Mouse (Mus musculus): Measurements from ENCODE around the gene Ptger1.

Ptger1 gene

GRCm38 (mm10) chr8:83695351-83696106 is 29.1 kb downstream of the Ptger1 start:
- no peak for DNase-seq (ENCODE audit: low read depth, low spot score)

- DNase-seq (ENCODE audit: low read depth, low spot score): no peak
Observed at GRCm38 (mm10) chr8:83697374-83698220, 31.1 kb downstream of the Ptger1 start.

GRCm38 (mm10) chr8:83698291-83698660 is 31.8 kb downstream of the Ptger1 start:
- peak; percentile 59 for DNase-seq (ENCODE audit: low read depth, low spot score)

DNA sequence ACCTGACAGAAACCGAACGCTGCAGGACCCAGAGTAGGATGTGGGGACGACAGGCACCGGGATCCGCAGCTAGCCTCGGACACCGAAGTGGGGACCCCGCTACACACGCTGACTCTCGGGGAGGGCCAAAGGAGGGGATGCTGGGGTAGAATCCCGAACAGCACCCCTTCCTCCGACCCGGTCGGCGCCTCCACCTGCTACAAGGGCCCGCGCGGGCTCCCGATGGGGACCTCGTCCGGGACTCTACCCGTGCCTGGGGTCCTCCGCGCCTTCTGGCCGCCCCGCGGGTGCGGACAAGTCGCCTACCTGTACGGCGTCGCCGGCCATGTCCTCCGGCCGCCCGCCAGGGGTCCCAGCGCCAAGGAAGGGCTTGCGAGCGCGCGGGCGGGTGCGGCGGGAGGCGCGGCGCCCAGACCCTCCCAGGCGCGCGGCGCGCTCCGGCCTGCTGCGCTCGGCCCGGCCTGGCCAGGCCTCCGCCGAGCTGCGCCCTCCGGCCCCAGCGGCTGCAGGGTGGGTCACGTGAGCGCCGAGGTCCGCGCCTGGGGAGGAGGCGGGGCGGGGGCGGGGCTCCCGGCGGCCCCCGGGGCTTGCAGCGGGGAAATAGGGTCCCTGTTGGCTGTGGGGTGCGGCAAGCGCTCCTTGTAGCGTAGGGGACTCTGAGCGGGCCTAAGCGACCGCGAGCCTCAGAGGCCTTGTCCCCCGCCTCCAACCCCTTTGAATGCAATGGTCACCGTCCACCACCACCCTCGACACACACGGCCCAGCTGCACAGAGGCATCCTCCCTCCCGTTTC is 32.4 kb downstream of the Ptger1 start, which contains the start of gene Pkn1:
Gene Pkn1, minus strand, starts transcription at position 519 of the 793 bp plus-strand sequence.
- peak; percentile 76 for DNase-seq (ENCODE audit: low read depth, low spot score)

GRCm38 (mm10) chr8:83699566-83699965 is 33.1 kb downstream of the Ptger1 start:
- DNase-seq (ENCODE audit: low read depth, low spot score): no peak

GRCm38 (mm10) chr8:83700423-83701085 is 34.1 kb downstream of the Ptger1 start:
- DNase-seq (ENCODE audit: low read depth, low spot score): no peak

GRCm38 (mm10) chr8:83703426-83703825 is 36.9 kb downstream of the Ptger1 start:
- DNase-seq (ENCODE audit: low read depth, low spot score): no peak

- peak; percentile 91 for DNase-seq (ENCODE audit: low read depth, low spot score)
Observed at GRCm38 (mm10) chr8:83706411-83706810, 39.9 kb downstream of the Ptger1 start.

DNA sequence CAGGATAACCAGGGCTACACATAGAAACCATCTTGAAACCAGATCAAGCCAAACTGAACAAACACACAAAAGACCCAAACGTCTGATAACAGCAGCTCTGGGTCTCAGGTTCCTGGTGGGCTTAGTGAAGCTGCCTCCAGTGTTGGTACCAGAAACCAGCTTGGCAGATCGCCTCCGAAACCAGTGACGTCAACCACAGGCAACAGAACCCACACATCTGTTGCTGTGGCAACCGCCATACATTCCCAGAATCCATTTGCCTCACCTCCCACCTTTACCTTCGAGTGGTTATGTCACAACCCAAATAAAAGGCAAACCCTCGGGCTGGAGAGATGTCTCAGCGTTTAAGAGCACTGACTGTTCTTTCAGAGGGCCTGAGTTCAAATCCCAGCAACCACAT is 41.1 kb downstream of the Ptger1 start:
- DNase-seq (ENCODE audit: low read depth, low spot score): no peak

- DNase-seq (ENCODE audit: low read depth, low spot score): no peak
Observed at GRCm38 (mm10) chr8:83714676-83715030, 48.2 kb downstream of the Ptger1 start.

GRCm38 (mm10) chr8:83715031-83715690 is 48.7 kb downstream of the Ptger1 start, which contains the start of gene Ddx39:
TSS of gene Ddx39 (plus strand) at chr8:83715177.
- DNase-seq (ENCODE audit: low read depth, low spot score): peak; percentile 100

DNA sequence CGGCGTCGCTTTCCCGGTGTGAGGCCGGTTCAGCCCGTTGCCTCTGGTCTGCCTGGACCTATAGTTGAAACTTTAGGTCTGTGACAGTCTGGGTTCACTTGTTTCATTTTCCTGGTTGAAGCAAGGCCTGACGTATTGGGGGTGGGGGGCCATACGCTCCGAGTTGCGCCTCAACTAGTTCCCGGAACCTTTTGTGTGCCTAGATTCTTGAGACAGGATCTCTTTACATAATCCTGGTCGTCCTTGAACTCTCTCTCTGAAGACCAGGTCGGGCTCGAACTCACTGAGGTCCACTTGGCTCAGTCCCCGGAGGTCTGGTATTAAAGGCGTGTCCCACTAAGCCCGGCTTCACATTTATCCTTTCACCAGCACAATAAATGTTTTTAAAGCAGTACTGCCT is 49.3 kb downstream of the Ptger1 start:
- peak; percentile 74 for DNase-seq (ENCODE audit: low read depth, low spot score)

GRCm38 (mm10) chr8:83716563-83716962 is 50.1 kb downstream of the Ptger1 start:
- DNase-seq (ENCODE audit: low read depth, low spot score): no peak

DNA sequence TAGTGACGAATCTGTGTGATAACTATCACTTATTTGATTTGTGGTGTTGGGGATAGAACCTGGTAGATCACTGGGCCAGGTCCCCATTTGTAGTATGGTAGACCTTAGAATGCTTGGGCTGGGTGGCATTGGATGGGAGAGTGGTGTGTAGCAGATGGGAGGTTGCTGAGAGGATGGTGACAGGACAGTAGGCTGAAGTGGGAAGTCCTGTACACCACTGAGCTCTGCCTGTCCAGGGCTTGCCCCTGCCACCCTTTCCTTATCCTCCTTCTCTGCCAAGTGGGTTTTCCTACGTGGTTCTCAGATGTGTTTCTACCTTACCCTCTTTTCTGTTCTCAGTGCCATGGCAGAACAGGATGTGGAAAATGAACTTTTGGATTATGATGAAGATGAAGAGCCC is 52.6 kb downstream of the Ptger1 start:
- DNase-seq (ENCODE audit: low read depth, low spot score): no peak

GRCm38 (mm10) chr8:83719693-83720092 is 53.2 kb downstream of the Ptger1 start:
- no peak for DNase-seq (ENCODE audit: low read depth, low spot score)

DNA sequence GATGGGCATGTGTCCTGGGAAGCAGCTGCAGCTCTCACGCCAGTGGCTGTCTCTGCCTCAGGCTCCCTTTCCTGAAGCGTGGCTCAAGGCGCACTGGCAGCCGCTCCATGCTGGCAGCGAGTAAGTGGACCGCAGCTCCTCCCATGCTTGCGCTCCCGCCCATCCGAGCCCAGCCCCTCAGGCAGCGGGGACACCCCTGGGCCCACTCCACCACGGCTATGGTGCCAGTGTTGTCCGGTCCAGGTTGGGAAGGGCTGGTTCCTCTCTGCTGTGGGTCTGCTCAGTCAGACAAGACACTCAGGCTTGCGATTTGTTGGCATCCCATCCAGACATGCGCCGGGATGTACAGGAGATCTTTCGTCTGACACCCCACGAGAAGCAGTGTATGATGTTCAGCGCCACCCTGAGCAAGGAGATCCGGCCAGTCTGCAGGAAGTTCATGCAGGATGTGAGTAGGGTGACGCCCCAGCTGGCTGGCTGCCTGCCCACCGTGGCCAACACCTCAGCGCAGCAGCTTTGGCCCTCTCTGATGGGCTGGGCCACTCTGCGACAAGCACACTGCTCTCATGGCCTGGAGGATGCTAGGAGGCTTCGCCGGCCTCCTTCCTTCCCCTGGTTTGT is 55.0 kb downstream of the Ptger1 start:
- DNase-seq (ENCODE audit: low read depth, low spot score): no peak

Measured in R1 (cell line).